Mouse (Mus musculus): Measurements from ENCODE around the gene Gm10570.

- TF ChIP-seq CTCF (conservative IDR thresholded peaks at IDR 0.05; ENCODE audit: low read length) (no peak), NANOG (IDR thresholded peaks at IDR 0.05; ENCODE audit: borderline replicate concordance, low read length) (no peak)
These were observed 27.4 kb upstream of the Gm10570 start for GRCm38 (mm10) chr4:130335867-130336266.
